Mouse (Mus musculus): ENCODE measurements around the gene Wdr82.

The Wdr82 gene

DNA sequence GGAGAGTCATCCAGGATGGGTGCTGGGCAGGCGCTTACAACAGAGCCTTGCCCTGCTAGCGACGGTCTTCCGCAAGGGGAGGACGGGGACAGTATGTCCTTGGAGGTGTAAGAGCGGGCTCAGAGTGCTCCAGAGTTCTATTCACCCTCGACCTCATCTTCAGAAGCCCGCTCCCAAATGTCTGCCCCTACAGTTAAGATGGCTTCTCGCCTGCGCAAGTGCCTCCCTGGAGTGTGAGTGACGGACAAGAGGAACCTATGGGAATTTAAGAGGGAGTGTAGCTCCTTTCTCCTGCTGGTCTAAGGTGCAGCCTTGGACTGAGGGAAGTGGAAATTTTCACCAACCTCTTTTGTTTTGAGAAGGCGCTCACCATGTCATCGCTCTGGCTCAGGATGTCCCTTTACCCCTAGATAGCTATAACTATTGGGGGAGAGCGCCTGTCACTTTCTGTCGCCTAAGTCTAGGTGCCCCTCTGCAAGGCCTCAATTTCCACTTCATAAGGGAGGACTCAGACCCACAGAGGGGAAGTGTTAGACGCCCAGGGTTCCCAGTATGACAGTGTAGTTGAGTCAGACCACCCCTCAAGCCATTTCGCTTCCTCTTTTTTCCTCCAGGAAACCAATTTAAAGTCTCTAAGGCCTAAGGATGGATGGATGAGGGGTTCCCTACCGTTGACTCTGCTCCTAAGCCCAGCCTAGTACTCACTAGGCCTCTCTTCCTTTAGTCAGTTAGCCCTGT is 29.0 kb downstream of the Wdr82 start, which contains the start of gene Ppm1m:
Ppm1m (minus strand) TSS at position 212 of the 738 bp plus-strand sequence.
- no peak for DNase-seq

DNA sequence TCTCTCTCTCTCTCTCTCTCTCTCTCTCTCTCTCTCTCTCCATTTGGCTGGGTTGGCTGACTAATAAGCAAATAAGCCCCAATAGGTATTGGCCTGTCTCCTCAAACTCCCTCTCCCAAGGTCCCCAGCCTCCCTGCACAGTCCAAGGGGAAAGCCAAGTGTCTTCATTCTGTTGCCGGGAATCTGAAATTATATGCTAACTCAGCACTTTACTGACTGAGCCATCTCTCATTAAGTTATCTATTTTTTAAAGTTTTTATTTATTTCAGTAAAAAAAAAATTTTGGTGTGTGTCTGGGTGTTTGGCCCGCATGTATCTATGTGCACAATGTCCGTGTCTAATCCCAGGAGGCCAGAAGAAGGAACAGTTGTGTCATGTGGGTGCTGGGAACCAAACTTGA is 31.2 kb downstream of the Wdr82 start:
- DNase-seq = no peak

DNA sequence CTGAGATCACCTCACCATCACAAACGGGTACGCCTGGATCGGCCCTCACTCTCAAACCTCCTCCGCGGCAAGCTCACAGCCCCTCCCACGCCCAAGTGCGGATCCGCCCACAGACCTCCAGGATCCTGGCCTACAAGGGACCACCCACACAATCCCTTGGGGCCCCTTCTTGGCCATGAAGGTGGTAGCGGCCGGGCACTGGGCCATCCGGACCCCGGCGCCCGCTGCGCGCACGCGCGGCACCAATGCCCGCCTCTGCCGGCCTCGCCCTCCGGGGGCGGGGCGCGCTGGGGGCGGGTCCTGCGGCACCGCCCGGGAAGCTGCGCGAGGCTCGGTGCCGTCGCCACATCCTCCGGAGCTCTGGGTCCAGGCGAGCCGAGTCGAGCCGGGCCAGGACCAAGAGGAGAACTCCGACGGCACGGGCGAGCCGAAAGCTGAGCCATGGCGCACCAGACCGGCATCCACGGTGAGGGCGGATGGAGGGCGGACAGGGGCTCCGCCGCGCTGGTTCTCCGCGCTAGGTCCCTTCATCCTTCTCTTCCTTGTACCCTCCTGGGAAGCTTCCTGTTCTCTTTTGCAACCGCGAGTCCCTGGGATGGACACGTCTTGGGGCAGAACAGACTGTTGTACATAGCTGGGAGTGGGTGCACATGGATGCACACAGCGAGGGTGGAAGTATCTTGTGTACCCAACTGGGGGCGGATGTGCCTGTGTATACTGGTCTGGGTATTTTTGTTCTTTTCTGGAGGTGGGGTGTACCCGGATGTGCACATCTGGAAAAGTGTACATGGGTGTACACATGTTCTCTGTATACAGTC is 32.3 kb downstream of the Wdr82 start, which contains the start of gene Twf2:
Twf2 (plus strand) TSS at position 290 of the 818 bp plus-strand sequence.
- peak; percentile 93 for DNase-seq

DNA sequence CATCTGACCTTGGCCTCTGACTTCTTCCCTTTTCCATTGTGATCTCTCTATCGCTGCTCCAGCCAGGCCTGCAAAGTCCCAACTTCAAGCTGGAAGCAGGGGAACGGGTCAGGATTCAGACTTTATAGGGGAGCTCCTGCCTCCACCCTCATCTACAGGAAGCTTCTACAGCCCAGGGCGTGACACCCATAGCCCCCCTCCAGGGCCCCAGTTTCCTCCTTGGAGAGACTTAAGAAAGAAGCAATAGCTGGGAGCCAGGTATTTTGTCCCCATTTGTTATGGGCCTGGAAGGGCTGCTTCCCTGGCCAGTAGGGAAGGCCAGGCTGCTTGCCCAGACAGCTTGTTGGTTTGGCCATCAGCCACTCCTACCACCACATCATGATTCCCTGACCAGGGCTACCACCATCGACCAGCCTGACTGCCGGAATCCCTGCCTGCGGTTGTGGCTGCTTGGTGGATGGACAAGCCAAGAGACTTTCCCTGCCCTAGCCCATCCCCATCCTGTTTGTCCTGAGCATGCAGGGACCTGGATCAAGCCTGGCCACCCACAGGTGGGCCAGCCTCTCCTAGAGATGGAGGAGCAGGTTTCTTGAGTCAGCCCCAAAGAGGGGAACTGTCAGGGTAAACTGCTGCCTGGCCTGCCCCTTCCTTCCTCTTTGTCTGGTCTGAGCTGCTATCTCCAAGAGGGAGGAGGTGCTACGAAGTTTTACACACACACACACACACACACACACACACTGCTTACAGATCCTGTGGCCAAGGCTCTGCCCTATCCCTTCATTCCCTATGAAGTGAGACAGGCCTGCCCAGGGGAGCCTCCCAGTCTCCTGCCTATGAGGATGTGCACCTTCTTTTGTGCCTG is 33.5 kb downstream of the Wdr82 start:
- peak; percentile 84 for DNase-seq

DNA sequence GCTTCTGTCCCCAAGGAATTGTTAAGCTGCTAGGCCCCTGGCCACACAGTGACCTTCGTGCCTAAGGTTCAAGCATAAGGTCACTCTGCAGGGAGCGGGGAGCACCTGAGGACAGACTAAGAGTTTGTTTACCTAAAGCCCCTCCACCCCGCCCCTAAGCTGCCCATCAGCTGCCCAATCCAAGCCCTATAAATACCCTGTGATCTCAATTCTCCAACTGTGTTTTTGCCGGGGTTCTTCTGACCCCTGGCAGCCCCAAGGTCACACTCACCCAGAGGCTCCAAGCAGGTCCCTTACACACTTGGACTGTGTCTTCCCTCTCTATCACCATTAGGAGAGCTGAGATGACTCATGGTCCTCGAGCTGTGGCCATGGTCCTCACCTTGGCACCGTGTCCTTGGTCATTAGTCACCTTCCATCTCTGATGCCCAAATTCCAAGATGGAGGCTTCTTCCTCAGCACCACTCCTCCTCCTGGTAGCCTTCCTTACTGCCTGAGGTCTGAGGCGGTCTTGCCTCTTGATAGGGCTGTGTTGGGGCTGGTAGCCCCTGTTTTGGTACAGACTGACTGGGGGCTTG is 35.1 kb downstream of the Wdr82 start:
- DNase-seq = peak; percentile 42

DNA sequence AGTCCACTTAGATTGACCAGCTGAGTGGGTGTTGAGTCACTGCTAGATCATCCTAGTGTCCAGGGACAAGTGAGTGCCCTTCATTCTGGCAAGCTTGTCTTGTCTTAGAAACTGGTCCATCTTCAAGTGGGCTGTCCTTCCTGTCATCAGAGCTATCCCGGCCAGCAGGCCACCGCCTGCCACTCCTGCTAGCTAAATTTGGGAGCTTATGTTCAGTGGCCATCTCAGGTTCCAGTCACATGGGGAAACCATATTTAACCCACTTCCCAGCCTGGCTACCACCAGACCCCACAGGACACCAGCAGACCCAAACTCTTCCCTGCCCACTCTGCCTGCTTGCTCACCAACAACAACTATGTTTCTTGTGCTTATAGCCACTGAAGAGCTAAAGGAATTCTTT is 35.8 kb downstream of the Wdr82 start:
- DNase-seq = no peak

- no peak for DNase-seq
Observed at GRCm38 (mm10) chr9:106208181-106208580, 37.5 kb downstream of the Wdr82 start.

DNA sequence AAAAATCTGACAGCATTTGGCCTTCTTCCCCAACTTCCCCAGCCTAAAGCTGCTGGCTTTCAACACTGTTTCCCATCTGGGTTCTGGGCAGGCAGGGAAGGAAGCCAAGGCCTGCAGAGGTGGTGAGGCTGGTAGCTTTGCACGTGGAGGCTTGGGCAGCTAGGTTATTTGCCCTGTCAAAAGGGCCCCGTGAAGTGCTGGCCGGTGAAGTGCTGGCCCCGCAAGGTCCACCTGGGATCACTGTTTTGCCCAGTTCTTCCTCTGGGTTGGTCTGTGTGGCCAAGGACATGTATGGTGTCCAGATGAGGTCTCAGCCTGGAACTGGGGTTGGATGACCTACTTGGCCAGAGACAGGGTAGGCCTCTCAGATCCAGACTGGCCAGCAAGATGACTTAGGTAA is 39.2 kb downstream of the Wdr82 start:
- no peak for DNase-seq

GRCm38 (mm10) chr9:106210853-106211609 is 40.3 kb downstream of the Wdr82 start:
- DNase-seq = no peak

GRCm38 (mm10) chr9:106211680-106212593 is 41.2 kb downstream of the Wdr82 start:
- peak; percentile 82 for DNase-seq

GRCm38 (mm10) chr9:106212594-106212981 is 41.9 kb downstream of the Wdr82 start:
- DNase-seq = peak; percentile 45

DNA sequence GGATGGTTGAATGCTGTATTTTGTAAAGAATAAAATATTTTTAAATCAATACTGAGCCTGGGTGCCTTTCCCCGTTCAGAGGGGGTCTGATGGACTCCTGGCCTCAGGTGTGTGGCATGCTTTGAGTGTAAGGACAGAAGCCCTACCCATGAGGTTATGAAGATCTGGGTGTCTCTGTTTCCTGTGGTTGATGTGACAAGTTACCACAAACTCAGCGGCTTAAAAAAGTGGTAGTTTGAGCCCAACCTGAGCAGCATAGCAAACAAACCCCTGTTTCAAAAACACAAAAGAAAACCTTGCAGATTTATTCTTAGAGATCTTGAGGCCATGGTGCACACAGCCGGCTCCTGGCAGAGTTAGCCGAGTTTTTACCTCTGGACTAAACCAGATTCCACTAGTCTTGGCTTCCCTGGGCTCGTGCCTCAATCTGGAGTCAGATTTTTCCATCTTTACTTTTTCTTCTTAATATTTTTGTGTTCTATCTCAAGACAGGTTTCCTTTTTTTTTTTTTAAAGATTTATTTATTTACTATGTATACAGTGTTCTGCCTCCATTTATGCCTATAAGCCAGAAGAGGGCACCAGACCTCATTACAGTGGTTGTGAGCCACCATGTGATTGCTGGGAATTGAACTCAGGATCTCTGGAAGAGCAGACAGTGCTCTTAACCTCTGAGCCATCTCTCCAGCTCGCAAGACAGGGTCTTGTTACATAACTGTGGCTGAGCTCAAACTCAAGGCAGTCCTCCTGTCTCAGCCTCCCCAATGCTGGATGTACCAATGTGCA is 44.8 kb downstream of the Wdr82 start:
- DNase-seq = no peak

- DNase-seq = no peak
Observed at GRCm38 (mm10) chr9:106216971-106217370, 46.2 kb downstream of the Wdr82 start.

DNA sequence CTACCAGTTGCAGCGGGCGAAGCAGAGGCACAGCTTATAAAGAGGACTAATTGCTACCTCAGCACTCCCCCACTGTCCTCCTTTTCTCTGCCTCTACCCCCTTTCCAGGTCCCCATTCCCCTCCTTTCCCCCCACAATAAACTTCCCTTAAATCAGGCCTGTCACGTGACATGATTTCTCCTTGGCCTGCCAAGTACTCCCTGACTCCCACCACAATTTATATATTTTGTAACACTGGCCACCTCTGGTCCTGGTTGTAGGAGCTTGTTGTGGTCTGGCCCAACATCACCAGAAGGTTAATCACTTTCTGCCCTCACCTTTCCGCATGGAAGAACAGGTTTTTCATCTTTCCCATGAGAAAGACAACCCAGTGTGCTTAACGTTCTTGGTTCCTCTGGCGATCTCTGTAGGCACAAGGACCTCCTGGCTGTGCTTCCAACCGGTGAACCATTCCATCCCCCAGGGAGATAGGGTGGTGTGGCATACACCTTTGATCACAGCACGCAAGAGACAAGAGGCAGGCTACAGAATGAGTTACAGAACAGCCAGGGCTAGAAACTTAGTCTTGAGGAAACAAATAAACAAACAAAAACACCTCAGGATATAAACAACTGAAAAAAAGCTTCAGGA is 50.3 kb downstream of the Wdr82 start:
- no peak for DNase-seq

GRCm38 (mm10) chr9:106222261-106222851 is 51.6 kb downstream of the Wdr82 start, which contains the start of gene Tlr9:
Tlr9 (plus strand) TSS chr9:106222598.
- no peak for DNase-seq

GRCm38 (mm10) chr9:106222994-106223393 is 52.3 kb downstream of the Wdr82 start:
- DNase-seq = no peak

DNA sequence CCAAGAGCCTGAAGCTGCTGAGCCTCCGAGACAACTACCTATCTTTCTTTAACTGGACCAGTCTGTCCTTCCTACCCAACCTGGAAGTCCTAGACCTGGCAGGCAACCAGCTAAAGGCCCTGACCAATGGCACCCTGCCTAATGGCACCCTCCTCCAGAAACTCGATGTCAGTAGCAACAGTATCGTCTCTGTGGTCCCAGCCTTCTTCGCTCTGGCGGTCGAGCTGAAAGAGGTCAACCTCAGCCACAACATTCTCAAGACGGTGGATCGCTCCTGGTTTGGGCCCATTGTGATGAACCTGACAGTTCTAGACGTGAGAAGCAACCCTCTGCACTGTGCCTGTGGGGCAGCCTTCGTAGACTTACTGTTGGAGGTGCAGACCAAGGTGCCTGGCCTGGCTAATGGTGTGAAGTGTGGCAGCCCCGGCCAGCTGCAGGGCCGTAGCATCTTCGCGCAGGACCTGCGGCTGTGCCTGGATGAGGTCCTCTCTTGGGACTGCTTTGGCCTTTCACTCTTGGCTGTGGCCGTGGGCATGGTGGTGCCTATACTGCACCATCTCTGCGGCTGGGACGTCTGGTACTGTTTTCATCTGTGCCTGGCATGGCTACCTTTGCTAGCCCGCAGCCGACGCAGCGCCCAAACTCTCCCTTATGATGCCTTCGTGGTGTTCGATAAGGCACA is 54.9 kb downstream of the Wdr82 start:
- no peak for DNase-seq

- DNase-seq = no peak
Observed at GRCm38 (mm10) chr9:106226151-106226682, 55.5 kb downstream of the Wdr82 start.

All from cerebellum, adult 11-12 months (tissue).